ENCODE assay signal across 8 mouse cellular contexts in genomic region chr10:36974086-36974675, GRCm38 (mm10). TPM values are rescaled to one million over a fixed set of nuclear protein-coding genes. Genes with fewer than 3 reads are reported as not detected.
DNase-seq lines count a peak whose midpoint lies in the region; ATAC-seq and TF ChIP-seq lines count a peak whose summit lies in the region.

TSS of gene Hdac2 (plus strand) at chr10:36974544.

- ATAC-seq in embryonic facial prominence, embryonic 13.5 days (ENCODE audit: insufficient number of reproducible peaks, insufficient read depth, low FRiP score, low TSS enrichment, low read depth) = peak; percentile 99
- peak; percentile 98 for ATAC-seq in limb, embryonic 13.5 days (ENCODE audit: low FRiP score, low read depth)
- ATAC-seq in midbrain, embryonic 16.5 days = peak; percentile 98

- peak within 1 kb of the TSS; percentile 66 for H3K4me2 ChIP-seq in embryonic facial prominence, embryonic 13.5 days
- H3K4me2 ChIP-seq in limb, embryonic 13.5 days (replicated peaks) = peak within 1 kb of the TSS; percentile 71
- H3K4me2 ChIP-seq in midbrain, embryonic 16.5 days (ENCODE audit: low read length) = peak within 1 kb of the TSS; percentile 81

- DNase-seq in 3134 (ENCODE audit: extremely low read depth, insufficient read length, low spot score) = peak; percentile 87
- DNase-seq in adrenal gland, postnatal 36 days = peak; percentile 89 to 92
- peak; percentile 91 for DNase-seq in heart, adult 2 months
- peak; percentile 79 to 85 for DNase-seq in kidney, adult 8-10 months
- peak; percentile 83 to 86 for DNase-seq in spleen, postnatal 10 days (ENCODE audit: low spot score in 2 of 2)

- intact Hi-C loops in heart, adult 2 months (cut with DNase I) = no loop called here

- WGBS in embryonic facial prominence, embryonic 13.5 days = under 1% methylated on average over 67 of the region's 67 CpGs
- WGBS in heart, adult 2 months = under 1% methylated on average over 67 of the region's 67 CpGs
- 0% methylated on average over 67 of the region's 67 CpGs for WGBS in limb, embryonic 13.5 days
- WGBS in midbrain, embryonic 16.5 days = under 1% methylated on average over 61 of the region's 67 CpGs

- H3K9ac ChIP-seq in embryonic facial prominence, embryonic 13.5 days = peak within 1 kb of the TSS; percentile 99
- H3K9ac ChIP-seq in heart, adult 2 months (ENCODE audit: low read depth, low read length) = peak within 1 kb of the TSS; percentile 93
- H3K9ac ChIP-seq in limb, embryonic 13.5 days = peak within 1 kb of the TSS; percentile 99
- peak within 1 kb of the TSS; percentile 99 for H3K9ac ChIP-seq in midbrain, embryonic 16.5 days (ENCODE audit: low read depth, low read length)

- TF ChIP-seq CTCF in heart, adult 2 months (IDR thresholded peaks at IDR 0.05) = no peak

- peak within 1 kb of the TSS; percentile 96 for H3K4me3 ChIP-seq in embryonic facial prominence, embryonic 13.5 days
- H3K4me3 ChIP-seq in heart, adult 2 months = peak within 1 kb of the TSS; percentile 94
- H3K4me3 ChIP-seq in limb, embryonic 13.5 days = peak within 1 kb of the TSS; percentile 94
- H3K4me3 ChIP-seq in midbrain, embryonic 16.5 days (ENCODE audit: low read depth, low read length) = peak within 1 kb of the TSS; percentile 99

- H3K79me2 ChIP-seq in heart, adult 2 months (replicated peaks; ENCODE audit: control insufficient read depth, insufficient read depth, low read length) = peaks cover 9% of the 10 kb centered on the region

- H3K27ac ChIP-seq in embryonic facial prominence, embryonic 13.5 days = peak within 1 kb of the TSS; percentile 99
- H3K27ac ChIP-seq in heart, adult 2 months = peak within 1 kb of the TSS; percentile 99
- H3K27ac ChIP-seq in limb, embryonic 13.5 days = peak within 1 kb of the TSS; percentile 98
- peak within 1 kb of the TSS; percentile 99 for H3K27ac ChIP-seq in midbrain, embryonic 16.5 days (ENCODE audit: low read length)

- no peaks in the 10 kb centered on the region for H3K9me3 ChIP-seq in embryonic facial prominence, embryonic 13.5 days
- no peaks in the 10 kb centered on the region for H3K9me3 ChIP-seq in limb, embryonic 13.5 days
- H3K9me3 ChIP-seq in midbrain, embryonic 16.5 days (replicated peaks; ENCODE audit: control insufficient read depth, low read length, poor library complexity, severe bottlenecking) = no peaks in the 10 kb centered on the region

- H3K27me3 ChIP-seq in embryonic facial prominence, embryonic 13.5 days = no peaks in the 10 kb centered on the region
- no peaks in the 10 kb centered on the region for H3K27me3 ChIP-seq in heart, adult 2 months (ENCODE audit: control insufficient read depth, insufficient read depth, low read length)
- H3K27me3 ChIP-seq in limb, embryonic 13.5 days = no peaks in the 10 kb centered on the region
- no peaks in the 10 kb centered on the region for H3K27me3 ChIP-seq in midbrain, embryonic 16.5 days (ENCODE audit: control insufficient read depth, insufficient read depth, low read depth, low read length)

- peak; percentile 65 for TF ChIP-seq POLR2A in heart, adult 2 months (IDR thresholded peaks at IDR 0.05; ENCODE audit: insufficient read depth, low read depth, low read length)

- H3K4me1 ChIP-seq in embryonic facial prominence, embryonic 13.5 days = peaks cover 18% of the 10 kb centered on the region
- H3K4me1 ChIP-seq in heart, adult 2 months (ENCODE audit: control insufficient read depth, insufficient read depth, low read length) = peaks cover 3% of the 10 kb centered on the region
- peaks cover 21% of the 10 kb centered on the region for H3K4me1 ChIP-seq in limb, embryonic 13.5 days
- peaks cover 25% of the 10 kb centered on the region for H3K4me1 ChIP-seq in midbrain, embryonic 16.5 days (ENCODE audit: control insufficient read depth, insufficient read depth, low read length)

- 0 out of 2 replicates have a peak, but pooled peaks have one; percentile 19 for TF ChIP-seq EP300 in heart, adult 2 months (IDR thresholded peaks at IDR 0.05; ENCODE audit: insufficient read depth, low read depth, low read length)

- no peaks in the 10 kb centered on the region for H3K36me3 ChIP-seq in embryonic facial prominence, embryonic 13.5 days
- H3K36me3 ChIP-seq in heart, adult 2 months (ENCODE audit: control insufficient read depth, insufficient read depth, low read length) = peaks cover 3% of the 10 kb centered on the region
- H3K36me3 ChIP-seq in limb, embryonic 13.5 days = no peaks in the 10 kb centered on the region; the same call in 1 of the 2 replicates
- no peaks in the 10 kb centered on the region for H3K36me3 ChIP-seq in midbrain, embryonic 16.5 days (ENCODE audit: control insufficient read depth, insufficient read depth, low read length)

RNA-seq across cellular contexts. Expression of gene Hdac2, which starts in this region (rescaled TPM):
- 10 to 100 TPM; 93.8 to 97.1 TPM for total RNA-seq in adrenal gland, postnatal 36 days (2021)
- polyA plus RNA-seq in embryonic facial prominence, embryonic 13.5 days (2015; fragmentation: Nextera tagmentation; extraction: Ambion mirVana) = 327 and 352 TPM in 2 replicates
- total RNA-seq in heart, adult 2 months (2021) = 10 to 100 TPM; 51.6 to 52.1 TPM
- polyA plus RNA-seq in heart, adult 2 months (2012; rRNA removed) = 9.9 and 21.4 TPM in 2 replicates
- 309 and 317 TPM in 2 replicates for polyA plus RNA-seq in limb, embryonic 13.5 days (2015; fragmentation: Nextera tagmentation; extraction: Ambion mirVana)
- 327 and 359 TPM in 2 replicates for polyA plus RNA-seq in midbrain, embryonic 16.5 days (2015; fragmentation: Nextera tagmentation; extraction: Ambion mirVana)

Comparison
In these comparisons a context has a peak if more than half of its experiments do, and no peak if none do; other contexts are left out.
1. Peak in every context shown above with its lines: DNase-seq, ATAC-seq, H3K4me3 ChIP-seq and H3K27ac ChIP-seq.
2. RNA of gene Hdac2 (polyA plus RNA-seq): 327 to 352 TPM in embryonic facial prominence, embryonic 13.5 days, 327 to 359 TPM in midbrain, embryonic 16.5 days and 309 to 317 TPM in limb, embryonic 13.5 days; 9.9 to 21.4 TPM in heart, adult 2 months; every median in the first group is over 10 times any median in the second.